In genomic region chr10:83090185-83090584, GRCm38 (mm10) we compare ENCODE assay signal across 17 mouse cellular contexts.
"Had no signal": no experiment of that assay in that cellular context is flagged by ENCODE, and none has a peak within 500 bp of the region (broad histone marks: within the 10 kb centered on the region; RNA-seq: fewer than 3 reads in every experiment).

No protein-coding gene starts in this region.

- H3K4me3 ChIP-seq: intestine, embryonic 15.5 days; layer of hippocampus, adult 2 months; left cerebral cortex, adult 2 months; limb, embryonic 15.5 days; liver, embryonic 12.5 days; midbrain, embryonic 10.5 days; stomach, embryonic 15.5 days had no signal

- ATAC-seq: intestine, embryonic 15.5 days; liver, embryonic 12.5 days had no signal

- H3K27ac ChIP-seq: intestine, embryonic 15.5 days; layer of hippocampus, adult 2 months; left cerebral cortex, adult 2 months; limb, embryonic 15.5 days; liver, embryonic 12.5 days; midbrain, embryonic 10.5 days; stomach, embryonic 15.5 days had no signal

- H3K4me2 ChIP-seq: intestine, embryonic 15.5 days; limb, embryonic 15.5 days; liver, embryonic 12.5 days; lung, embryonic 14.5 days; stomach, embryonic 15.5 days had no signal

- H3K9me3 ChIP-seq: intestine, embryonic 15.5 days; limb, embryonic 15.5 days; liver, embryonic 12.5 days; midbrain, embryonic 10.5 days; stomach, embryonic 15.5 days had no signal

- H3K9ac ChIP-seq: intestine, embryonic 15.5 days; limb, embryonic 15.5 days; liver, embryonic 12.5 days; lung, embryonic 14.5 days; stomach, embryonic 15.5 days had no signal

- H3K27me3 ChIP-seq: intestine, embryonic 15.5 days; liver, embryonic 12.5 days; stomach, embryonic 15.5 days had no signal

- H3K4me1 ChIP-seq: intestine, embryonic 15.5 days; stomach, embryonic 15.5 days had no signal

- DNase-seq: kidney, adult 9 months; kidney, postnatal 4 days; lung, embryonic 14.5 days; lung, postnatal 10 days; lung, postnatal 4 days; midbrain, embryonic 14.5 days; retina, postnatal 1 day; right cerebral cortex, postnatal 4 days; thymus, adult 2 months; thymus, postnatal 25 days had no signal

- H3K36me3 ChIP-seq: intestine, embryonic 15.5 days; limb, embryonic 15.5 days; midbrain, embryonic 10.5 days; stomach, embryonic 15.5 days had no signal
